Mouse (Mus musculus): ENCODE data around the gene Rnf216. TPM values are rescaled to one million over a fixed set of nuclear protein-coding genes. Genes with fewer than 3 reads are reported as not detected.

Gene Rnf216
- total RNA-seq, 2 experiments from 2014 or later: 34.0 to 39.8 TPM

- no peak for DNase-seq (ENCODE audit: low spot score in 2 of 2)
These were observed 89.8 kb downstream of the Rnf216 start for GRCm38 (mm10) chr5:143022956-143023355.

DNA sequence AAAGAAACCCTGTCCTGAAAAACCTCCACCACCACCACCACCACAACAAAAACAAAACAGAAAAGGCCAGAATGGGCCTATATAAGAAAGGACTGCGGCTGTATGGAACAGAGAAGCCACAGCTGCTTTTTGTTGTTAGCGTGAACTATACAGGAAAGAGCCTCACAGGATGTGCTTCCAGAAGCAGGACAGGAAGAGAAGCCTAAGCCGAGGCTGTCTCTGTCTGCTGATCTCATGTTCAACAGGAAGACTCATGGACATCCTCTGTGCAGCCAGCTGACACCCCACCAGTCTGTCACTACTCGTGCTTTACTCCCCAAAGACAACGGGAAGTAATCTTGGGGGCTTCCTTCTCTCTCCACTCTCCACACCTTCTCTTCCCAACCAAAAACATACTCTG lies 95.4 kb downstream of the Rnf216 start:
- DNase-seq (ENCODE audit: low spot score in 2 of 2): no peak

- no peak for DNase-seq (ENCODE audit: low spot score in 2 of 2)
These were observed 103.4 kb downstream of the Rnf216 start for GRCm38 (mm10) chr5:143009383-143009782.

DNA sequence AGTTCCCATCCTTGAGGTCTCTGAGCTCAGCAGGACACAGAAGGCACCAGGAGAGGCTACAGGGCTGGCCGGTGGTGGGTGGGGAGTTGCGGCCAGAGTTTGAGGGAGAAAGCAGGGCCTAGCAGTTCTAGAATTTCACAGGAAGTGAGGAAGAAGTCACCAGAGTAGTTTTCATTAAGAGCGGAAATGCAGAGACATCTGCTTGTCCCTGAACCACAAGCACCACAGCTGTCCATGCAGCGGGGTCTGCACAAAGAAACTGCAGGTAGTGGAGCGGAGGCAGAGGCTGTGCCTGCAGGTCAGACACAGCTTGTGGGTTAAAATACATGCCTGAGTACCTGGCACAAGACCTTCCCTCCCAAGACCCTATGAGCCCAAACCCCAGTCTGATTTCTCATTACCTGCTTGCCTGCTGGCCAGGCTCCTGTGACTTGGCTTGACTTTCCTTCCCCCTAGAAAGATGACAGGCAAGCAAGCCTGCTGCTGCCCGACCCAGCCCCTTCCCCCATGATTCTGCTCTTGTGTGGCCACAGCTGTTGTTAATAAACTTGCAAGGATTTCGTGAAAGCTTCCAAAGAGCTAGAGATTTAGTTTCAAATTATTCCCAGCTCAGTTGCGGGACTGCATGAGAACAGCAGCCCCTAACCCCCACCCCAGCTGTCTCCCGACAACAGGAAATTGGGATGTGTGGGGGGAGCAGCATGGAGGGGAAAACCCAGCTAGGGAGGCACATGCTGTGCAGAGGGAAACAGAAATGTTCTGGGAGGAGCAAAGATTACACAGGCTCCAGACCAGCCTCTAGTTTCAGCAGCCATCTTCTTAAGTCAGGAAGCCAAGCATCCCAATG lies 111.9 kb downstream of the Rnf216 start:
- DNase-seq (ENCODE audit: low spot score in 2 of 2): peak; percentile 20 to 65

DNA sequence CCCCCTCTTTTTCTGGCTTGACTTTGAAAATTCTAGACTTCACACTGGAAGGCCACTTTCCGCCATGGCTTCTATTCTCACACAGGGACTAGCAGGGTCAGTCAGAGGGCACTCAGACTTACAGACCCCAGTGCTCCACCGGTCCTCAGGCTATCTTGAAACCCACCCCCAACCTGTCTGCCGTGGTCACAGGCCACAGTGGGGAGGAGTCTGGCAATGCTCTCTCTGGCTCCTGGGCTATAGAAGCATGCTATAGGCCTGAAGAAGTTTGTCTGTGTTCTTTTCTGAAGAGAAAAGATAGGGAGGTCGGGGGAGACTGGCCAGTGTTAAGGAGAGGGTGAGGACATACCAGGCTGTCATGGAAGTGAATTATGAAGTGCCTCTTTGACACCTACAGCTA lies 112.7 kb downstream of the Rnf216 start:
- no peak for DNase-seq (ENCODE audit: low spot score in 2 of 2)

DNA sequence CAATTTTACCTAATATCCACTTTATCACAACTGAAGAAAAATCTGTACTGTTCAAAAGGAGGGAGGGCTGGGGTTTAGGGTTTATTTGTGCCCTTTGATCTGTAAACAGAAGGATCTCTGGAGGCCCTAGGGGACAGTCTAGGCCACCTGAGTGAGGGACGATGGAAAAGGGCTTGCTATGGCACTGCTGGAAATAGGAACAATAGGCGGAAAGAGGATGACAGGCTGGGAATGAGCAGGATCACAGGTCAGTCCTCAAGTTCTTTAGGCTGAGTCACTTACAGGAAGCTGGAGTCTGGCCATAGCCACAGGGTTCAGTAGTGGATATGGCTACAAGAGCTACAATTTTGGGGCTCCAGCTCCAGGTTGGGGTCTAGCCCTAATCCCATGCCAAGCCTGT lies 114.6 kb downstream of the Rnf216 start:
- DNase-seq (ENCODE audit: low spot score in 2 of 2): no peak

DNA sequence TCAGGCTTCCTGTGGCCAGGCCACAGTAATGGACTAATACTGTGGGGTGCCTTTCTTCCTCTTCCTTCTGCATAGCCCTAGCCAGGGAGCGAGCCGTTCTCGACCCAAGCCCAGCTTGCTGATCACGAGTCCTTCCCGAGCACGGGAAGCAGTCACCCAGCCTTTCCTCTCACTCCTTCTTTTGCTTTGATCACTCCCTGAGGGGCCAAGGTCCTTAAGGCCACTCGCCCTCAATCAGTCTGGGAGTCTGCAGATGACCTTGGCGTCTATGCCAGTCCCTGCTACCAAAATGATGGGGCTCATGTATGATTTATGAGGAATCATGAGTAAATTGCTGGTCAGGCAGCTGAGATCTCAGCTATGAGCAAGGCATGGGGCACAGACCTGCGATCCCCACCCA lies 115.3 kb downstream of the Rnf216 start:
- DNase-seq (ENCODE audit: low spot score in 2 of 2): no peak

GRCm38 (mm10) chr5:142994746-142995145 lies 118.0 kb downstream of the Rnf216 start:
- DNase-seq (ENCODE audit: low spot score in 2 of 2): no peak

DNA sequence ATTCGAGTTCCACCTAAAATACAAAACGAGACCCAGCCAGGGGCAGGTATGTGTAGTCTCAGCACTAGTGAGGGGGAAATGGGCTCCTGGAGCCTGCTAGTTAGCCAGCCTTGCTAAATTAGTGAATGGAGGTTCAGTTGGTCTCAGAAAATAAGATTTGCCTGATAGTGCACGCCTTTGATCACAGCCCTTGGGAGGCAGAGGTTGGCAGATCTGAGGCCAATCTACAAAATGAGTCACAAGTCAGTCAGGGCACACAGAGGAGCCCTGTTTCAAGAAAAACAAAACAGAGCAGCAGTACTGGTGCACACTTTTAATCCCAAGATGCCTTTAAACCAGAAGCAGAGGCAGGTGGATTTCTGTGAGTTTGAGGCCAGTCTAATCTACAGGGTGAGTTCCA lies 123.6 kb downstream of the Rnf216 start:
- DNase-seq (ENCODE audit: low spot score in 2 of 2): no peak

DNA sequence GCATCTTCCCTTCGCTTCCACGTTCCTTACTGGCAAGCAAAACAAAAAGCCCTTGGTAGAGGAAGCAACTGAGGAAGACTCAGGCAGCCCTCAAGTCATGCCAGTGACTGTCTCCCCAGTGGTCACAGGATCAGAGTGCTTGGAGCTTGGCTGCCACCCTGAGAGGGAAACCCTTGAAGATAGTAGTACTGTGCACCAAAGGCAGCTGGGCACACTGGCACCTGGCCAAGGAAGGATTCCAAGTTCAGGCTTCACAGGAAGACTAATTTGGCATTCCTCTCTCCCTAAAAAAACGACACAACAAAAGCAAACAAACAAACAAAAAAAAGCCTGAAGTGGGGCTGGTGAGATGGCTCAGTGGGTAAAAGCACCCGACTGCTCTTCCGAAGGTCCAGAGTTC lies 124.3 kb downstream of the Rnf216 start:
- DNase-seq (ENCODE audit: low spot score in 2 of 2): no peak

- DNase-seq (ENCODE audit: low spot score in 2 of 2): no peak
These were observed 128.5 kb downstream of the Rnf216 start for GRCm38 (mm10) chr5:142984271-142984670.

DNA sequence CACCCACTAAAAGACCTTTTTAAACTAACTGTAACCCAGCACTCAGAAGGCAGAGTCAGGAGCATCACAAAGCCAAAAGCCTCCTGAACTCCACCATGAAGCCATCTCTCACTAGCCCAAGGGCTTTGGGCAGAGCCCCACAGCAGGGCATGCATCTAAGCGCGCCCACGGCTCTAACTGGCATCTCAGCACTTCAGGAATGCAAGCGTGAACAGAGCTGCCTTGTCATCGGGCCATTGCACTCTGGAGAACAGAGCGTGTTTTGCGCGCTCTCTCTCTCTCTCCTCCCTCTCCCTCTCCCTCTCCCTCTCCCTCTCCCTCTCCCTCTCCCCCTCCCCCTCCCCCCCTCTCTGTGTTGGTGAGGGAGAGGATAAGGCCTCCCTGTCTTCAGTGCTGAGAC lies 129.6 kb downstream of the Rnf216 start:
- DNase-seq (ENCODE audit: low spot score in 2 of 2): no peak

DNA sequence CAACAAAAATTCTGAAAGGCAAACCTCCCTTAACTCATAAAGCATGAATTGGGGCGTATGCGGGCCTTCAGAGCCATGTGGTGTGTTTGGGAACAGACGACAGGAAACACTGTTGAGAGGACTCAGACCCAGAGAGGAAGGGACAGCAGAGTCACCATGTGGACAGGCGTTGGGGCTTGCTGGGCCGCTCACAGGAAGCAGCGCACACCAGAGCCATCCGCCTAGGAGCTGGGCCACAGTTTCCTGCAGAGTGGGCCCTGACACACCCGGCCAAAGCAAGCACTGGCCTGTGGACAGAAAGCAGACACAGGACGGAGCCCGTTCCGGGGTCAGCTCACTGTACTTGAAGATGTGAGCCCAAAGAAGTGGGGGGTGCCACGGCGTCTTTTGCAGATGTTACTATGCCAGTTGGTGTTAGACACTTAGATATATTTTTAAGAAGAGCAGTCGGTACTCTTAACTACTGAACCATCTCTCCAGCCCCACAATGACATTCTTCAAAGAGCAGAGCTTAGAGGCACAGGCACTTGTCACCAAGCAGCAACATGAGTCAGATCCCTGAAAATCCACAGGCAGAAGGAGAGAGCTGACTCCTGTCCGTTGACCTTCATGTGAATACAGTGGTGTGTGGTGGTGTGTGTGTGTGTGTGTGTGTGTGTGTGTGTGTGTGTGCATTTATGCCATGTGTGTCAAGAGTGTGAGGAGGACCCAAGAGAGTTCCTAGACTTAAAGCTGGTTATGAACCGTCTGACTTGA lies 130.6 kb downstream of the Rnf216 start:
- DNase-seq (ENCODE audit: low spot score in 2 of 2): no peak

DNA sequence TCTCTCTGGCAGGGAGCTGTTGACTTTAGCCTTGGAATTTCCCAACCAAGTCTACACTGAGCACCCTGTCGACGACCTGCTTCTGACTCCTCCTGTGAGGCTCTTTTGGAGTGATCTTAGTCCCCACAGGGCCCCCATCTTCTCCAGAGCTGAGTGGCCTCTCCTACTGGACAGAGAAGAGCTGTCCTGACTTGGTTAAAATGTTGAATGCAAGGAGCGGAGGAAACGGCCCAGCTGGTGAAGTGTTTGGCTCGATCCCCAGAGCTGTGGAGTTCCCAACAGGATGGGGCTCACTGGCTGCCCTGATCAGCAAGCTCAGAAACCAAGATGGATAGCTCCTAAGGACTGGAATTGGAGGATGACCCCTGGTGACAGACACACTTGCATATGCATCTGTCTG lies 136.3 kb downstream of the Rnf216 start:
- DNase-seq (ENCODE audit: low spot score in 2 of 2): peak in 1 of 2 experiments; percentile 62

DNA sequence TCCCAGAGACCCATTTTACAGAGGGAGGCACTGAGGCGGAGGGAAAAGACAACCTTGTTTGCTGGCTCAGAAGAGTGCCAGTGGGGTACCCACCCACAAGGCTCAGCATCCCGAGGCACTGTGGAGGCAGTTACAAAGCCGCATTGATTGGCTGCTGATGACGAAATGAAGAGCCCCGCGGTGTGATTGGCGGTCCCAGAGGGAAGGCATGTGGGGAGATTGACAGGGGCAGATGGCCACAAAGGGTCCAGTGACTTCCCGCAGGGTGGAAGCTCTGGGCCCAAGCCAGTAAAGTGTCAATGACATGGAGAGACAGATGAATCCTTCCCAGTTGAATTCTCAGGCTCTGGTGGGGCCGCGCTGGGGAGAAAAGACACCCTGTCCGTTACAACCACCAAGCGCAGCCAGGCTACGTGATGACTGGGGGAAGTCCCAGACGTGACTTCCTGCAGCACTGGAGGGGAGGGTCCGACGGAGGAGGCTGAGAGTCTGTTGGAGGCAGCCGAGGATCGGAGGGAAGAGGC lies 138.1 kb downstream of the Rnf216 start:
- DNase-seq (ENCODE audit: low spot score in 2 of 2): peak in 1 of 2 experiments; percentile 85

DNA sequence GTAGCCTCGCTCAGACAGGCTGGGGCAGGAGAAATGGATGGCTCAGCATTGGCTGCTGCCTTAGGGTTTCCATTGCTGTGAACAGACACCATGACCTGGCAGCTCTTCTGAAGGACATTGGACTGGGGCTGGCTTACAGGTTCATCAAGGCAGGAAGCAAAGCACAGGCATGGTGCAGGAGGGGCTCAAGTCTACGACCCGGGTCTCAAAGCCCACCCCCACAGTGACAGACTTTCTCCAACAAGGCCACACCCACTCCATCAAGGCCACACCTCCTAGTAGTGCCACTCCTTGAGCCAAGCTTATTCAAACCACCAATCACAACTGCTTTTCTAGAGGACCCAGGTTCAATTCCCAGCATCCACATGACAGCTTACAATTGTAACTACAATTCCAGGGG lies 138.8 kb downstream of the Rnf216 start:
- DNase-seq (ENCODE audit: low spot score in 2 of 2): no peak

DNA sequence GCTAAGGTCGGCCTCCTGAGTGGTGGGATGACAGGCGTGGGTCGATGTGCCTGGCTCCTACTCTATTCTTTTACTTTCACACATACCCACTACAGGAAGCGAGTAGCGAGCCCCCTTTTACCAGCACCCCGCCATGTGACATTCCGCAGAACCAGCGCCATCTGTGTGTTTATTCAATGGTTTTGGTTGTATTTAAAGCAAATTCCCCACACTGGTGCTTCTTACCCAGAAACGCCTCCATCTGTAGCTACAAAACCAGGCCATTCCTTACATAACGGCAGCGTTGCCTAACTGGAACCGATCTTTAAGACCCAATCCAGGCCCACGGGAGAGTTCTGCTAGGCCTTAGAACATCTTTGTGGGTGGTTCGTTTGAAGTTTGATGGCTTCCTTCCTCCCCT lies 144.4 kb downstream of the Rnf216 start:
- DNase-seq (ENCODE audit: low spot score in 2 of 2): no peak

DNA sequence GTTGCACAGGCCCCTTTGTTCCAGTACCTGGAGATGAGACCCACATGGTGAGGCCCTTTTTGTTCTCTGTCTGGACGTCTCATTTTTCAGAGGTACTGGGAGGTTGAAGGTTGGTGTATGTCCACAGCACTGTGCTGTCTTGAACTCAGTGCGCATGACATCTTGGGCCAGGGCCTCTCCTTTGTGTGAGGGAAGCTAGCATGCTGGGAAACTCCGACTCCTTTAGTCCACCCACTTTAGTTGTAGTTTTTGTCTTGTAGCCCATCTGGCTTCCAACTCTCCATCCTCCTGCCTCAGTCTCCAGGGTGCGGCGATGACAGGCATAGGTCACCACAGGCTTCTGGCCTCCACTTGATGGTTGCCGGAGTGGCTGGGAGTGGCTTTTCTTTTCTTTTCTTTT lies 148.1 kb downstream of the Rnf216 start:
- DNase-seq (ENCODE audit: low spot score in 2 of 2): no peak

- no peak for DNase-seq (ENCODE audit: low spot score in 2 of 2)
These were observed 148.9 kb downstream of the Rnf216 start for GRCm38 (mm10) chr5:142963705-142964494.

DNA sequence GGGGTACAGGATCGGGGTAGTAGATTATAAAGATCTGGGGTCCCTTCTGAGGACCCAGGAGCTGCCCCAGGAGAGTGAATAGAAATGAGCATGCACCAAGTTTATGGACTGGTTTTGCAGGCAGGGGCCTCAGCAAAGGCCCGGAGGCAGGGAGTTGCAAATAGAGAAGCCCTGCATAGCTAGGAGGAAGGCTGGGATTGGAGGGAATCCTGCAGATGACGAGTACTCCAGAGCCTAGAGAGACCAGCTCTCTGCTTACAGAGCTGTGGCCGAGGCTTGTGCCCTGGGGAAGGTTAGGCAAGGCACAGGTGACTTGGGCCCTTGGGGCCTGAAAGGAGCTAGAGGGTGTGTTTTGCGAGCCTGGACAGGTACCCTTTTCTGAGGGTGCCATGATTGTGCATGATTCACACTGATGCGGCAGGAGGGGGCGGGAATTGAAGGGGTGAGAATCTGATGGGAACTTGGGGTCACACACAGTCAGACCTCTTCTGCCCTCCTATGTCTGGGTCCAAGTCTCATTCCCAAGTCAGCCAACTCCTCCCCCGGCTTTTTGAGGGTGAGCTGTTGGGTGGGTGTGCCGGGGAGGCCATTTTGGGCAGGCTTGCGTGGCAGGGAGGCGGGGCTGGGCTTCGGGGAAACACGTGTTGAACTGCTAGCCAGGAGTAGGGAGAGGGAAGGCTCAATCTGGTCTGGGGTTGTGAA lies 149.6 kb downstream of the Rnf216 start:
- DNase-seq (ENCODE audit: low spot score in 2 of 2): peak; percentile 66 to 79

DNA sequence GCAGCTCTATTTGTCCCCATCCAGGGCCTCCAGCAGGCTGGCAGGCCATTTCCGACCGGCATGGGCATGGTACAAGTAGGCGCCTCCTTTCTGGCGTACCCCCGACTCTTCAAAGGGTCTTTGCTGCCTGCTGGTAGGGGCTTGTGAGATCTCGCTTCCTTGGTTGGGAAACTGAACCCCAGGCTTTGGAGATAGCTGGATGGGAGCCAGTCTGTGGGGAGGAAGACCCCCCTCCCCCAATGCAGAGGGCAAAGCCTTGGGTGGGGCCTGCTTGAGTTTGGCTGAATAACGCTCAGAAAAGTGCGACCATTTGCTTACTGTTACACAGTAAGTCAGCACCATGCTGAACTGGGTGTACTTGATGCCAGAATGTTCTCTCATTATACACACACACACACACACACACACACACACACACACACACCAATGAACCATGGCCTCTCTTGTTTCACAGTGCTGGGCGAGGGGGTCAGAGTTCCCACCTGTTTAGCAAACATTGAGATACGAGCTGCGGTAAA lies 150.3 kb downstream of the Rnf216 start:
- DNase-seq (ENCODE audit: low spot score in 2 of 2): no peak
